Mouse (Mus musculus) small intestine, adult 2 months (tissue): ENCODE results near the gene Zfp444.
A peak's percentile ranks its signal among the peaks of the same experiment; 100 is the strongest.

ENCODE experiments used
- CTCF ChIP-seq: fragments of 200-500 bp; IDR thresholded peaks from 2 replicates; pipeline ENCODE4 v1.5.1; 2012; ENCODE audit warnings: low read depth, mild to moderate bottlenecking, control low read depth, inconsistent platforms, low read length, moderate library complexity, mixed read lengths; ENCODE audit not compliant: insufficient replicate concordance, insufficient read length; ENCODE audit errors: extremely low read depth
- POLR2A ChIP-seq: fragments of 200-500 bp; IDR thresholded peaks from 2 replicates; pipeline ENCODE4 v1.6.1; 2012; ENCODE audit warnings: low read depth, mild to moderate bottlenecking, control low read depth, inconsistent platforms, low read length, moderate library complexity

GRCm38 (mm10) chr7:6194129-6194528, 22.1 kb downstream of the Zfp444 start:
- TF ChIP-seq CTCF (peak; percentile 88; the same call in 1 of the 2 replicates), POLR2A (no peak)
